Mouse (Mus musculus): Measurements from ENCODE around the gene Smyd2. TPM values are rescaled to one million over a fixed set of nuclear protein-coding genes. Genes with fewer than 3 reads are reported as not detected.

The Smyd2 gene
- total and polyA plus RNA-seq, 3 experiments, result 140 to 146 TPM; not detected in 1

- no peak for DNase-seq (ENCODE audit: low read depth, low spot score)
- no peak overlapping the region for H3K4me3 ChIP-seq (ENCODE audit: control insufficient read depth in 1 of 2, insufficient read depth in 1 of 2, low read depth in 2 of 2, low read length in 2 of 2)
- H3K36me3 ChIP-seq (ENCODE audit: control insufficient read depth in 1 of 2, insufficient read depth in 2 of 2, low read length in 2 of 2), result peaks cover 0 to 7% of the 10 kb centered on the region in 2 experiments; a peak in 2 of 4 replicates
- H3K9ac ChIP-seq (ENCODE audit: control insufficient read depth, low read depth, low read length, poor library complexity, severe bottlenecking), result no peak overlapping the region
- TF ChIP-seq UBTF (IDR thresholded peaks at IDR 0.05; ENCODE audit: borderline replicate concordance, insufficient read depth, low read depth, low read length) (no peak), RAD21 (IDR thresholded peaks at IDR 0.05; ENCODE audit: low read depth, low read length) (no peak), TAL1 (IDR thresholded peaks at IDR 0.05; ENCODE audit: low read length) (no peak), CHD2 (IDR thresholded peaks at IDR 0.05; ENCODE audit: low read length) (no peak), CHD1 (IDR thresholded peaks at IDR 0.05; ENCODE audit: low read depth, low read length) (no peak), MXI1 (IDR thresholded peaks at IDR 0.05; ENCODE audit: low read depth, low read length) (no peak)
- no peaks in the 10 kb centered on the region for H3K79me2 ChIP-seq (ENCODE audit: control insufficient read depth, insufficient read depth, low read length, poor library complexity)
- no peaks in the 10 kb centered on the region for H3K4me1 ChIP-seq (ENCODE audit: control insufficient read depth in 1 of 2, insufficient read depth in 2 of 2, low read length in 2 of 2)
- no peaks in the 10 kb centered on the region for H3K27me3 ChIP-seq (ENCODE audit: control insufficient read depth in 1 of 2, insufficient read depth in 2 of 2, low read length in 2 of 2)
- no peaks in the 10 kb centered on the region for H3K9me3 ChIP-seq (replicated peaks; ENCODE audit: insufficient read depth, low read length)
- no peak overlapping the region for H3K27ac ChIP-seq (ENCODE audit: control insufficient read depth, low read depth, low read length)
These were observed 19.8 kb downstream of the Smyd2 start for GRCm38 (mm10) chr1:189902413-189902812.

- H3K4me1 ChIP-seq (ENCODE audit: control insufficient read depth in 1 of 2, insufficient read depth in 2 of 2, low read length in 2 of 2), result no peaks in the 10 kb centered on the region
- H3K9me3 ChIP-seq (replicated peaks; ENCODE audit: insufficient read depth, low read length), result no peaks in the 10 kb centered on the region
- TF ChIP-seq POLR2A (IDR thresholded peaks at IDR 0.05; ENCODE audit: control insufficient read depth in 1 of 2, insufficient read depth in 1 of 2, low read depth in 1 of 2, low read length in 2 of 2, poor library complexity in 1 of 2) (no peak), RAD21 (IDR thresholded peaks at IDR 0.05; ENCODE audit: low read depth, low read length) (no peak), NRF1 (IDR thresholded peaks at IDR 0.05; ENCODE audit: insufficient read depth, low read depth, low read length, poor library complexity, severe bottlenecking) (no peak), ZNF384 (IDR thresholded peaks at IDR 0.05; ENCODE audit: low read depth, low read length) (no peak), CTCF (IDR thresholded peaks at IDR 0.05 in 2 of 3, conservative IDR thresholded peaks at IDR 0.05 in 1 of 3; ENCODE audit: control insufficient read depth in 1 of 3, insufficient read depth in 1 of 3, low read depth in 2 of 3, low read length in 3 of 3, poor library complexity in 1 of 3, severe bottlenecking in 1 of 3) (no peak), BHLHE40 (IDR thresholded peaks at IDR 0.05; ENCODE audit: borderline replicate concordance, low read depth, low read length) (no peak), MYB (IDR thresholded peaks at IDR 0.05; ENCODE audit: low read depth, low read length) (no peak), MXI1 (IDR thresholded peaks at IDR 0.05; ENCODE audit: low read depth, low read length) (no peak), E2F4 (IDR thresholded peaks at IDR 0.05; ENCODE audit: borderline replicate concordance, low read depth, low read length) (no peak), KAT2A (conservative IDR thresholded peaks at IDR 0.05; ENCODE audit: low read depth, low read length) (no peak), TCF12 (IDR thresholded peaks at IDR 0.05; ENCODE audit: low read depth, low read length) (no peak), UBTF (IDR thresholded peaks at IDR 0.05; ENCODE audit: borderline replicate concordance, insufficient read depth, low read depth, low read length) (no peak), JUND (IDR thresholded peaks at IDR 0.05; ENCODE audit: low read depth, low read length) (no peak), HCFC1 (IDR thresholded peaks at IDR 0.05; ENCODE audit: low read depth, low read length) (no peak), MAX (IDR thresholded peaks at IDR 0.05; ENCODE audit: low read length) (no peak)
- no peaks in the 10 kb centered on the region for H3K27me3 ChIP-seq (ENCODE audit: control insufficient read depth in 1 of 2, insufficient read depth in 2 of 2, low read length in 2 of 2)
- no peak for DNase-seq (ENCODE audit: low read depth, low spot score)
- no peak overlapping the region for H3K4me3 ChIP-seq (ENCODE audit: control insufficient read depth in 1 of 2, insufficient read depth in 1 of 2, low read depth in 2 of 2, low read length in 2 of 2)
- no peak overlapping the region for H3K9ac ChIP-seq (ENCODE audit: control insufficient read depth, low read depth, low read length, poor library complexity, severe bottlenecking)
- no peak overlapping the region for H3K27ac ChIP-seq (ENCODE audit: control insufficient read depth, low read depth, low read length)
- no peaks in the 10 kb centered on the region for H3K79me2 ChIP-seq (ENCODE audit: control insufficient read depth, insufficient read depth, low read length, poor library complexity)
- H3K36me3 ChIP-seq (ENCODE audit: control insufficient read depth in 1 of 2, insufficient read depth in 2 of 2, low read length in 2 of 2), result peaks cover 0 to 6% of the 10 kb centered on the region in 2 experiments; a peak in 2 of 4 replicates
These were observed 22.6 kb downstream of the Smyd2 start for GRCm38 (mm10) chr1:189899526-189899925.

All from MEL (cell line).